Mouse (Mus musculus) monocyte, adult 5-6 weeks (primary cell): ENCODE measurements around the gene Ada. TPM values are rescaled to one million over a fixed set of nuclear protein-coding genes. Genes with fewer than 3 reads are reported as not detected.

Experiments
- ATAC-seq: fragments of 153-309, 156-312 bp; replicated peaks from 2 replicates; pipeline ENCODE4 v1.8.0; 2017; ENCODE audit warnings: mild to moderate bottlenecking; ENCODE audit not compliant: low TSS enrichment, insufficient number of reproducible peaks, severe bottlenecking, poor library complexity, low FRiP score
- total RNA-seq: library from RNA; stranded (forward); fragments of 200-1000, 200-491, 200-594 nt; gene quantifications from 3 replicates; pipeline ENCODE4 v1.2.3, GENCODE M21; 2017

Gene Ada
- total RNA-seq, 1 experiment from 2014 or later, result 4.2 TPM

GRCm38 (mm10) chr2:163742656-163743055, 7.4 kb downstream of the Ada start:
- ATAC-seq, result no peak

- no peak for ATAC-seq
These were observed 14.1 kb downstream of the Ada start for GRCm38 (mm10) chr2:163735980-163736379.

GRCm38 (mm10) chr2:163735163-163735562, 14.9 kb downstream of the Ada start:
- no peak for ATAC-seq

DNA sequence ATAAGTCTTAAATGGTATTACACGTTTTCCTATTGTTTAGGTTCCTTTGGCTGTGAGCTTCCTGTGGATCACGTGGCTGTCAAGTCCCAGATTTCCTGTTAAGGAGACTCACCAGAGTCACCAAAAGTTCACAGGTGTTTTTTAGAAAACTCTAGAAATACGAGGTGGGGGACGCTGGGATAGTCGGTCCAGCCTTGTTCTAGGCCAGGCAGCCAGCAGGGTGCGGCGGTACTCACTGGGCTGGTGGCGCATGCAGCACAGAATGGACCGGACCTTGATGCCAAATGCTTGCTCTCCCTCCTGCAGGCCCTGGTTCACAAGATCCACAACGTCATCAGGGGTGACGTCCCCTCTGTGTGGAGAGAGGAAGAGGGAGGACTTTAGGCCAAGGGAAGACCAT, 18.0 kb downstream of the Ada start:
- ATAC-seq, result no peak

DNA sequence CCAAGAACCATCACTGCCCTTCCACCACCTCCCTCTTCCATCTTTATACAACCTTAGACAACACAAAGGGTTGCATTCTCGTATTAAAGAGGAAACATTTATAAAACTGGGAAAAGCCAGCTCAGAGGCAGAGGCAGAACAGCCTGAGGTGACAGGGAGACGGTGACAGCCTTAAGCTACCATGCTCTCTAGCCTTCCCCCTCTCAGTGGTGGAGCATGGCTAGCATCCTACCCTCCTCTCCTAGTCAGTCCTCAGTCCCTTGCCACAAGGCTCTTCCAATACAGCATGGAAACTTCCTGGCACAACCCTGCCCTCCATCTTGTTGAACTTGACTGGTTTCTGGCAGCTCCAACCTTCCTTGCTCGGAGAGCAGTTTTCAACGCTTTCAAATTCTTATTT, 21.7 kb downstream of the Ada start:
- ATAC-seq, result no peak

DNA sequence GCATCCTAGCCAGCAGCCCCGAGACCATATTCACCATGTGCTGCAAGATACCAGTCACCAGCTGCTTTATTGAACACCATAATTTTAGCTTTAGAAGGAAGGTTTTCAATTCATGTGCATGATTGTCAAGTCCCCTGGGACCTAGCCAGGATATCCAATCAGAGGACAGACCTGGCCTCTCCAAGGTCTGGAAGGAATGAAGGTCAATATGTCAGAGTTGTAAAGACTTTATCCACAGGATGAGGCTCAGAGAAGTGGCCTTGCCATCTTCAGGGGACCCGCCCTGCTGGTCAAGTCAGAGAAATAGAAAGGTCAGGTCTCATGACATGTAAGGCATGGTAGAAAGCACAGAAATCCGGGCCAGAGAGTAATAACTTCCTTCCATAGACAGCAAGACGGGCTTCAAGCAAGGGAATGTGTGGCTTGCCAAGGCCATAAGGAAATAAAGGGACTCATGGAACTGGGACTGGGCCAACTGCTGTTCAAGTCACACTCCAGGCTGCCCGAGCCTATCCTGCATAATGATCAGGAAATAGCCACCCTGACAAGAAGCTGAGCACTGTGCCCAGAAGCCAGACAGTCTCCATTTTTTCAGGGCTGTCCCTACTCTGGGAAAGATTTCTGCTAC, 23.2 kb downstream of the Ada start:
- ATAC-seq, result no peak

DNA sequence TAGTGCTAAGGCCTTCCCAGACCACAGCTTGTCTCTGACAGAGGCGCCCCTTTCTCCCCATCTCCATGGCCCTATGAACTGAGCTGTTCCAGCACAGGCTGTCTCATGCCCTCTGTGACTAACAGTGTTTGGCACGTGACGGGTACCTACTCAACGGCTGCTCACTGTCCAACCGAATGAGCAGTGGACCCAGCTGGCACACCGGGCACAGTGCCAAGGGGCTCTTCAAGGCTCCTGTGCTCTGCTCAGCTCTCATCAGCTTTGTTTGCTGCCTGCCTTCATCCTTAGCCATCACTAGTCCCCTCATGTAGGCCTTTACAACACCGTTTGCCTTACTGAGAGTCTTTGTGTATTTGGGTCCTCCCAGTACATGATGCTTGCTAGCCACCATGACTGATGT, 27.5 kb downstream of the Ada start:
- no peak for ATAC-seq

- ATAC-seq, result no peak
These were observed 30.4 kb downstream of the Ada start for GRCm38 (mm10) chr2:163719616-163720015.

GRCm38 (mm10) chr2:163718951-163719603, 31.0 kb downstream of the Ada start:
- peak; percentile 90 for ATAC-seq

- ATAC-seq, result no peak
These were observed 31.5 kb downstream of the Ada start for GRCm38 (mm10) chr2:163718526-163718925.

DNA sequence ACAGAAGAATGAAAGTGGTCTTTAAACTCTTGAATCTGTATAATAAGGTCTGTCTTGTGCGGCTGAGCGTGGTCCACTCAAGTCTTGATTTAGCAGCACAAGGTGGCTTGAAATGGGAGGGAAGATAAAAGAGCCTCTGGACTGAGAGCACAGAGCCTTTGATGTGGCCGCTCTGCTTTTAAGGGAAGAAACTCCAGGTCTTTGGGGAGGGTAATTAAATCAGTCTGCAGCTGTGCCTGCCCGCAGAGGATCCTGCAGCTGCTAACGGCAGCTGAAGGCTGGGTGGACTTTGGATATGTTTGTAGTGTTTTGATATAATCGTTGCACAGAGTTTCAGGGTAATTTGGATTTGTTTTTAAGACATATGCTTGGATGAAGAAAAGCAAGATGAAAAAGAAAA, 33.2 kb downstream of the Ada start:
- no peak for ATAC-seq

DNA sequence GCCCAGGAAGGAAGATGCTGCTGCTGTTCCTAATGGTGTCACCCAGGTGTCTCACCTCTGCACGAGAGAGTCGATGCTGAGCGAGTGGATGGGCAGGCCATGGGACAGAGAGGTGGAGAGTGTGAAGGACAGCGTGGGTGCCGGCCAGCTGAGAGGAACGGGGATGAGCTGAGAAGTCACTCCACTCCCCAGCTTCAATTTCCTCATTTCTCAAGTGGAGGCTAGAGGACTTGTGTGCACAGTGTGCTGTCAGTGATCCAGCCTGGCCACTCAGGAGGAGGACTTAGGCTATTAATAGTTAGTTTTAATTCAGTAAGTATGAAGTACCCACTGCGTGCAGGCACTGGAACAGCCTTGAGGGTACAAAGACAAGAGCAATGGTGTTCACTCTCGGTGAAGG, 33.6 kb downstream of the Ada start:
- peak; percentile 36; the same call in 1 of the 2 replicates for ATAC-seq

- ATAC-seq, result no peak
These were observed 36.7 kb downstream of the Ada start for GRCm38 (mm10) chr2:163713340-163713739.

- peak; percentile 53 for ATAC-seq
These were observed 37.2 kb downstream of the Ada start for GRCm38 (mm10) chr2:163712874-163713273.

GRCm38 (mm10) chr2:163712473-163712872, 37.6 kb downstream of the Ada start:
- peak; percentile 48 for ATAC-seq

- no peak for ATAC-seq
These were observed 38.6 kb downstream of the Ada start for GRCm38 (mm10) chr2:163711368-163711868.

GRCm38 (mm10) chr2:163710606-163711159, 39.4 kb downstream of the Ada start:
- no peak for ATAC-seq

DNA sequence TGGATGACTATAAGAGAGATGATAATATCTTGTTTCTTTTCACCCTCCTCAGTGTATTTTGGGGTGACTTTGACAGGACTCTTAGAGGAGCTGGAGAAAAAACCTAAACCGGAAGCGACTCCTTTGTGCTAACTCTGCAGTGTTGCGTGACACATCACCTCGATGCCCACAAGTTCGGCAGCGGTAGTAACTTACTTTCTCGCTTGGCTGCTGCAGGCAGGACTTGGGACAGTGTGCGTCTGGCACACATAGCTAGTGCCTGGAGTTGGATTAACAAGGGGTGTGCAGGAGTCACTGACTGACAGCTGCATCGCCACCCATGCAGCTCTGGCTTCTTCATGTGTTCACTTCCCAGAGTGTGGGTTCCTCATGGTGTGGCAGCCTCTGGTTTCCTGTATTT, 40.0 kb downstream of the Ada start:
- ATAC-seq, result no peak

DNA sequence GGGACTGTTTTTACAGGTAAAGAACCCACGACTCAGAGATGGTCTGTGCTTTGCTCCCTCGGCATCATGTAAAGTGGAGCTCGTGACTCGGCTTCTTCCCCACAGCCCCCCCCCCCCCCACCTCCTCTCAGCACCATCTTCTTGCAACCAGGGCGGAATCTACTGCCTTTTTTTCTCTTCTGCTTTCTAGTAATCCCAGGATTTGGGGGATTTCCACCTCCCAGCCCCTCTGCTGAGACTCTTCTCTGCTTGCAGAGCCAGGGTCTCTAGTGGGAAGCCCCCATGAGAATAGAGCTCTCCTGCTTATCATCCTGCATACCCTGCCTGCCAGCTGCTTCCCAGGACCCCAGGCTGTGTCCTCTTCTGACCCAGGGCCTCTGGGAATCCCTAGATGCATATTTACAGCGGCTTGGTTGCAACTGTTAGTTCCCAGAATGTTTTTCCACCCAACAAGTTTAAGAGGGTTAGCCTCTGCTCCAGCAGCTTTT, 41.2 kb downstream of the Ada start:
- ATAC-seq, result no peak

DNA sequence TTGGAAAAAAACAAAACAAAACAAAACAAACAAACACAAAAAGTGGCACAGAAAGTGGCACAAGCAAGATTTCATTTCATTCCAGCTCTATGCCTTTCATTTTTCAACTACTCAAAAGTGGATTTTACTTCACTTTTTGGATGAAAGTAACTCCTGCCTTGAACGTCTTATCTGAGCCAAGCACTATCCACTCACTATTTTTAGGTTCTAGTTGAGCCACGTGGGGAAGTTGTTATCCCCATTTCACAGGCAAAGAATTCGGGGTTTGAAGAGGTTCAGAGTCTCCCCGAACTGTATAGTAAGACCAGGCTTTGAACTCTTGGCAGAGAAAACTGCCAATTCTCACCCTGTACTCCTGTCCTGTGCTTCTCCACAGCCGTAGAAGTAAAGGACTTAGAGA, 41.7 kb downstream of the Ada start:
- ATAC-seq, result no peak
